8 mouse cellular contexts compared by ENCODE assay signal in the genomic region with DNA sequence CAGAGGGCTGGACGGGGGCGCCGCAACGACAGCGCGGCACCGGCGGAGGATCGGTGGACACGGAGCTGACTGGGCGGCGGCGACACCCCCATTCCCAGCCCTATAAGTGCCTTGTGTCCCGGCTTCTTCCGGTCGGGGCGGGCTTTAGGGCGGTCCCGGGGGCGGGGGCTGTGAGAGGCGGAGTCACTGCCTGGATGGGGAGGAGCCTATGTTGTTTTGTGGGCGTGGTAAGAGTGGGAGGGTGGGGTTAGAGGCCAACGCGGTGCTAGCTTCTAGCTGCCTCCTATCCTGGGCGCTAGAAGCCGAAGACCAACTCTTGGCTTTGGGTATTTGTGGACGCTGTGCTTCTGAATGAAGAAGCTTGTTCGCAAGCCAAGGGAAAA. TPM values are rescaled to one million over a fixed set of nuclear protein-coding genes. Genes with fewer than 3 reads are reported as not detected.
DNase-seq lines count a peak whose midpoint lies in the region; ATAC-seq lines count a peak whose summit lies in the region.

A gene (minus strand): TSS at position 120 of the 383 bp plus-strand sequence.

- H3K27ac ChIP-seq in intestine, embryonic 15.5 days: peak within 1 kb of the TSS; percentile 85

- H3K4me1 ChIP-seq in intestine, embryonic 15.5 days (replicated peaks): peaks cover 8% of the 10 kb centered on the region; the same call in 1 of the 2 replicates

- no peaks in the 10 kb centered on the region for H3K27me3 ChIP-seq in intestine, embryonic 15.5 days (replicated peaks)

- ATAC-seq in intestine, embryonic 15.5 days: peak; percentile 99
- ATAC-seq in megakaryocyte-erythroid progenitor cell, adult 5-6 weeks (replicated peaks; ENCODE audit: low FRiP score, low TSS enrichment, poor library complexity, severe bottlenecking): peak; percentile 96

- peak within 1 kb of the TSS; percentile 82 for H3K9ac ChIP-seq in intestine, embryonic 15.5 days

- H3K9me3 ChIP-seq in intestine, embryonic 15.5 days: no peaks in the 10 kb centered on the region

- peak; percentile 96 for DNase-seq in adrenal gland, adult 8-10 months
- DNase-seq in embryo, embryonic 11.5 days (ENCODE audit: low read depth, low spot score): peak; percentile 87
- peak; percentile 94 to 96 for DNase-seq in gastrocnemius, postnatal 36 days
- peak; percentile 89 to 94 for DNase-seq in left cerebral cortex, postnatal 14 days (ENCODE audit: low spot score in 2 of 2)
- DNase-seq in right cerebral cortex, postnatal 14 days: peak; percentile 93
- DNase-seq in urinary bladder, postnatal 25 days (ENCODE audit: low spot score): peak; percentile 95

- peak within 1 kb of the TSS; percentile 83 for H3K4me3 ChIP-seq in intestine, embryonic 15.5 days (replicated peaks)

- no peaks in the 10 kb centered on the region for H3K36me3 ChIP-seq in intestine, embryonic 15.5 days

- WGBS in intestine, embryonic 15.5 days: 0% methylated on average over 28 of the region's 28 CpGs

- intact Hi-C loops in gastrocnemius, postnatal 36 days (cut with DNase I): loop anchor here (10.0 kb wide), 1 partner anchor 203 kb away; no protein-coding TSS in a partner anchor
- intact Hi-C loops in left cerebral cortex, postnatal 14 days (cut with DNase I): loop anchor here (10.0 kb wide), 1 partner anchor 257 kb away; no protein-coding TSS in a partner anchor

- peak within 1 kb of the TSS; percentile 58 for H3K4me2 ChIP-seq in intestine, embryonic 15.5 days (replicated peaks)

RNA-seq across cellular contexts. Expression of the gene that starts here (rescaled TPM):
- total RNA-seq in adrenal gland, adult 8-10 months (2022): 100 to 1,000 TPM; 171 to 211 (median 198) TPM
- 1 to 10 TPM; 5.2 to 8.1 TPM for total RNA-seq in gastrocnemius, postnatal 36 days (2021)
- polyA plus RNA-seq in intestine, embryonic 15.5 days (2015; fragmentation: Nextera tagmentation; extraction: Ambion mirVana): 4.8 and 5.8 TPM in 2 replicates
- 1 to 10 TPM; 6.7 to 8.7 TPM for total RNA-seq in left cerebral cortex, postnatal 14 days (2021)
- total RNA-seq in megakaryocyte-erythroid progenitor cell, adult 5-6 weeks (2014; fragmentation: Nextera tagmentation): 13.7 and 14.2 TPM in 2 replicates
- total RNA-seq in megakaryocyte-erythroid progenitor cell, adult 5-6 weeks (2017): 7.0 and 9.8 TPM in 2 replicates

Comparison
In these comparisons a context has a peak if more than half of its experiments do, and no peak if none do; other contexts are left out.
1. Peak in every context shown above with its lines: DNase-seq, ATAC-seq, H3K4me3 ChIP-seq and H3K27ac ChIP-seq.
2. RNA of the gene that starts here (total RNA-seq): 171 to 211 TPM in adrenal gland, adult 8-10 months; 7.0 to 14.2 TPM in megakaryocyte-erythroid progenitor cell, adult 5-6 weeks, 6.7 to 8.7 TPM in left cerebral cortex, postnatal 14 days and 5.2 to 8.1 TPM in gastrocnemius, postnatal 36 days; every median in the first group is over 10 times any median in the second.